Mouse (Mus musculus) embryonic fibroblast, embryonic 13.5 days (primary cell): ENCODE data around the gene Cysltr1. TPM values are rescaled to one million over a fixed set of nuclear protein-coding genes. Genes with fewer than 3 reads are reported as not detected.

Experiments
- H3K27ac ChIP-seq: 2 replicates; pipeline ENCODE4 v1.5.1; 2012; ENCODE audit warnings: low read length, control low read depth, inconsistent platforms; ENCODE audit not compliant: insufficient read depth
- H3K4me1 ChIP-seq: 2 replicates; pipeline ENCODE4 v1.6.1; 2011; ENCODE audit warnings: low read length; ENCODE audit not compliant: control insufficient read depth, insufficient read depth
- H3K4me3 ChIP-seq: 2 replicates; pipeline ENCODE4 v1.5.1; 2011; ENCODE audit warnings: mild to moderate bottlenecking, control low read depth, low read length; ENCODE audit not compliant: insufficient read depth
- CTCF ChIP-seq: IDR thresholded peaks from 2 replicates; pipeline ENCODE4 v1.5.1; 2011; ENCODE audit warnings: mild to moderate bottlenecking, control low read depth, low read length, moderate library complexity, borderline replicate concordance; ENCODE audit not compliant: insufficient read depth
- POLR2A ChIP-seq: IDR thresholded peaks from 2 replicates; pipeline ENCODE4 v1.6.1; 2011; ENCODE audit warnings: low read depth, mild to moderate bottlenecking, control low read depth, low read length, moderate library complexity
- polyA plus RNA-seq: library from polyadenylated mRNA; stranded (reverse); fragments of >200 nt; gene quantifications from 2 replicates; pipeline ENCODE4 v1.2.4, GENCODE M21; 2011; ENCODE audit warnings: low read depth; ENCODE audit not compliant: missing spikeins, insufficient read length

Cysltr1 gene
- polyA plus RNA-seq, 1 experiment: 0.18 TPM

DNA sequence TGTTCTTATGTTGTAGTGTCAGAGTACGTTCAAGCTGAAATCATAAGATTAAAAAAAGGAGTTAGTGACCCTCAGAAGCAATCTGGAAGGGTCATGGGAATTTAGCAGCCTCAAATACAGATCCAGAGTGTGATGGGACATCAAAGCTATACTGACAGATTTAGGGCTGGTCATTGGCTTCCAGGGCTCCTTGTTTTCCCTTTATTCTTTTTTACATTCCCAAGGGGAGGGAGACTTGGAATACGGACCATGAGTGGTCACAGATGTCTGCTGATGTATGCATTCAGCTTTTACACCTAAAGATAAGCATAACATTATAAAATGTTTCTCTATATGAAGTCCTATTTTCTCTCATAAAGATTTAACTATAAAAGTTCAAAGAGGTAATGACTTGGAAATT lies 21.3 kb downstream of the Cysltr1 start:
- Histone ChIP-seq H3K4me1 (no peaks in the 10 kb centered on the region), H3K4me3 (no peak overlapping the region), H3K27ac (no peak overlapping the region)
- TF ChIP-seq POLR2A (no peak), CTCF (no peak)

GRCm38 (mm10) chrX:106580410-106580809 lies 23.1 kb downstream of the Cysltr1 start:
- no peaks in the 10 kb centered on the region for H3K4me1 ChIP-seq

DNA sequence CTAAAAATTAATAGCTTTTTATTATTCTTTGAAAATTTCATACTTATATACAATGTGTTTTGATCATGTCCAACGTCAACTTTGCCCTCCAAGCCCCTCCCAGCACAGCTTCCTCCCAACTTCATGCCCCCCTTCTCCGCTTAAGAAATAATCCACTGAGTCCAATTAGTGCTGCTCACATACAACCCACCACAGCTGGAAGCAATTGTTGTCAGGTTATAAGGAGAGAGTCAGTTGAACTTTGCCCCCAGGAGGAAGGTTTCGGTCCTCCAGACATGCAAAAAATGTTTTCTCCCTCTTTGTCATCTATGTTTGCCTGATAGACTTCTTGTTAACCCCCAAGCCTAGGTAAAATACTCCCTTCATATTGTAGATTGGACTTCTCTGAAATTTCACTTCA lies 24.5 kb downstream of the Cysltr1 start:
- TF ChIP-seq CTCF (no peak), POLR2A (no peak)
- Histone ChIP-seq H3K27ac (no peak overlapping the region), H3K4me3 (no peak overlapping the region), H3K4me1 (no peaks in the 10 kb centered on the region)

More at GRCm38 (mm10) chrX:106580410-106580809, 23.1 kb downstream of the Cysltr1 start:
- TF ChIP-seq POLR2A (no peak), CTCF (no peak)
- Histone ChIP-seq H3K4me3 (no peak overlapping the region), H3K27ac (no peak overlapping the region)

GRCm38 (mm10) chrX:106555457-106555856 lies 48.0 kb downstream of the Cysltr1 start:
- Histone ChIP-seq H3K4me3 (no peak overlapping the region), H3K27ac (no peak overlapping the region), H3K4me1 (no peaks in the 10 kb centered on the region)
- TF ChIP-seq CTCF (no peak), POLR2A (no peak)

GRCm38 (mm10) chrX:106536359-106536758 lies 67.1 kb downstream of the Cysltr1 start:
- TF ChIP-seq CTCF: no peak
- no peak for TF ChIP-seq POLR2A
- H3K4me1 ChIP-seq: no peaks in the 10 kb centered on the region

More at GRCm38 (mm10) chrX:106536359-106536758, 67.1 kb downstream of the Cysltr1 start:
- Histone ChIP-seq H3K4me3 (no peak overlapping the region), H3K27ac (no peak overlapping the region)

Other genes starting within 250 kb of the Cysltr1 start
- gene Fndc3c1, start 118.3 kb downstream of the Cysltr1 start, polyA plus RNA-seq: 0.98 TPM in 1 of 2 replicates, not detected in the other
- not detected in 2 replicates for gene Gm5127, start 20.5 kb downstream of the Cysltr1 start, polyA plus RNA-seq
- gene Rtl3, start 237.0 kb upstream of the Cysltr1 start, polyA plus RNA-seq: 15.1 and 81.4 TPM in 2 replicates